Mouse (Mus musculus) ES-Bruce4 (cell line): ENCODE results near the gene Nrp1. TPM values are rescaled to one million over a fixed set of nuclear protein-coding genes. Genes with fewer than 3 reads are reported as not detected.

Experiments
- H3K27ac ChIP-seq: 2 replicates; pipeline ENCODE4 v1.5.1; 2012; ENCODE audit warnings: low read length, inconsistent platforms; ENCODE audit not compliant: insufficient read depth
- H3K27me3 ChIP-seq: 2 replicates; pipeline ENCODE4 v1.6.1; 2012; ENCODE audit warnings: mild to moderate bottlenecking, low read length, inconsistent platforms; ENCODE audit not compliant: control insufficient read depth, poor library complexity, insufficient read depth, severe bottlenecking
- H3K36me3 ChIP-seq: 2 replicates; pipeline ENCODE4 v1.6.1; 2012; ENCODE audit warnings: inconsistent platforms, mild to moderate bottlenecking, low read length, moderate library complexity; ENCODE audit not compliant: control insufficient read depth, poor library complexity, insufficient read depth, severe bottlenecking
- H3K4me1 ChIP-seq: one replicate; pipeline ENCODE4 v1.8.1; 2011; ENCODE audit warnings: low read length; ENCODE audit not compliant: control insufficient read depth, insufficient read depth
- H3K4me3 ChIP-seq: 2 replicates; pipeline ENCODE4 v1.5.1; 2011; ENCODE audit warnings: low read depth, mild to moderate bottlenecking, low read length
- H3K9ac ChIP-seq: 2 replicates; pipeline ENCODE4 v1.6.1; 2012; ENCODE audit warnings: low read depth, mild to moderate bottlenecking, inconsistent platforms; ENCODE audit not compliant: poor library complexity, severe bottlenecking
- H3K9me3 ChIP-seq: replicated peaks from 2 replicates; pipeline ENCODE4 v1.6.1; 2012; ENCODE audit warnings: mild to moderate bottlenecking, low read length, inconsistent platforms; ENCODE audit not compliant: control insufficient read depth, poor library complexity, insufficient read depth, severe bottlenecking
- CTCF ChIP-seq: IDR thresholded peaks from one replicate; pipeline ENCODE4 v1.8.1; 2011; ENCODE audit warnings: low read depth, low read length
- EP300 ChIP-seq: IDR thresholded peaks from 2 replicates; pipeline ENCODE4 v1.6.1; 2011; ENCODE audit warnings: low read depth, low read length; ENCODE audit not compliant: insufficient read depth
- POLR2A ChIP-seq: IDR thresholded peaks from one replicate; pipeline ENCODE4 v1.8.1; 2011; ENCODE audit warnings: low read length; ENCODE audit not compliant: insufficient read depth
- polyA plus RNA-seq: library from polyadenylated mRNA; stranded (reverse); fragments of >200 nt; gene quantifications from 2 replicates; pipeline ENCODE4 v1.2.4, GENCODE M21; 2011; ENCODE audit warnings: low read depth; ENCODE audit not compliant: missing spikeins, insufficient read depth, insufficient read length

The Nrp1 gene
- polyA plus RNA-seq, 1 experiment: 0.40 TPM

GRCm38 (mm10) chr8:128505866-128506265 lies 147.5 kb downstream of the Nrp1 start:
- no peaks in the 10 kb centered on the region for H3K4me1 ChIP-seq
- H3K27ac ChIP-seq: no peak overlapping the region
- TF ChIP-seq POLR2A (no peak), CTCF (no peak), EP300 (no peak)
- H3K36me3 ChIP-seq: no peaks in the 10 kb centered on the region
- H3K27me3 ChIP-seq: no peaks in the 10 kb centered on the region
- H3K9me3 ChIP-seq: no peaks in the 10 kb centered on the region
- H3K4me3 ChIP-seq: no peak overlapping the region
- no peak overlapping the region for H3K9ac ChIP-seq

GRCm38 (mm10) chr8:128508723-128509122 lies 150.3 kb downstream of the Nrp1 start:
- Histone ChIP-seq H3K36me3 (no peaks in the 10 kb centered on the region), H3K27me3 (no peaks in the 10 kb centered on the region), H3K27ac (no peak overlapping the region), H3K9me3 (no peaks in the 10 kb centered on the region), H3K4me1 (no peaks in the 10 kb centered on the region), H3K9ac (no peak overlapping the region), H3K4me3 (no peak overlapping the region)
- TF ChIP-seq CTCF: no peak
- no peak for TF ChIP-seq POLR2A
- no peak for TF ChIP-seq EP300

- Histone ChIP-seq H3K27ac (no peak overlapping the region), H3K4me1 (no peaks in the 10 kb centered on the region), H3K9ac (no peak overlapping the region), H3K36me3 (no peaks in the 10 kb centered on the region), H3K27me3 (no peaks in the 10 kb centered on the region), H3K9me3 (no peaks in the 10 kb centered on the region), H3K4me3 (no peak overlapping the region)
- no peak for TF ChIP-seq POLR2A
Measured at GRCm38 (mm10) chr8:128511021-128511420, 152.6 kb downstream of the Nrp1 start.

GRCm38 (mm10) chr8:128511732-128512131 lies 153.3 kb downstream of the Nrp1 start:
- H3K4me3 ChIP-seq: no peak overlapping the region
- TF ChIP-seq POLR2A (no peak), CTCF (no peak), EP300 (no peak)
- no peaks in the 10 kb centered on the region for H3K27me3 ChIP-seq

GRCm38 (mm10) chr8:128516846-128517446 lies 158.5 kb downstream of the Nrp1 start:
- no peaks in the 10 kb centered on the region for H3K4me1 ChIP-seq
- no peaks in the 10 kb centered on the region for H3K36me3 ChIP-seq
- no peak overlapping the region for H3K4me3 ChIP-seq
- no peak overlapping the region for H3K27ac ChIP-seq
- H3K9ac ChIP-seq: no peak overlapping the region
- no peaks in the 10 kb centered on the region for H3K27me3 ChIP-seq
- TF ChIP-seq POLR2A (no peak), CTCF (no peak), EP300 (no peak)
- no peaks in the 10 kb centered on the region for H3K9me3 ChIP-seq

More at GRCm38 (mm10) chr8:128511732-128512131, 153.3 kb downstream of the Nrp1 start:
- H3K4me1 ChIP-seq: no peaks in the 10 kb centered on the region
- H3K9me3 ChIP-seq: no peaks in the 10 kb centered on the region
- no peak overlapping the region for H3K27ac ChIP-seq
- H3K36me3 ChIP-seq: no peaks in the 10 kb centered on the region
- H3K9ac ChIP-seq: no peak overlapping the region

- H3K4me3 ChIP-seq: no peak overlapping the region
- no peaks in the 10 kb centered on the region for H3K36me3 ChIP-seq
- no peak overlapping the region for H3K27ac ChIP-seq
- TF ChIP-seq CTCF (no peak), POLR2A (no peak)
- no peaks in the 10 kb centered on the region for H3K9me3 ChIP-seq
- no peak overlapping the region for H3K9ac ChIP-seq
- H3K27me3 ChIP-seq: no peaks in the 10 kb centered on the region
- H3K4me1 ChIP-seq: no peaks in the 10 kb centered on the region
Measured at GRCm38 (mm10) chr8:128517546-128518102, 159.2 kb downstream of the Nrp1 start.
